Mouse (Mus musculus) urinary bladder, postnatal 25 days (tissue): ENCODE data around the gene Morc1.

Source experiments
- DNase-seq: peaks from one replicate; pipeline ENCODE4 v3.0.0; 2022; ENCODE audit warnings: low spot score

Morc1 gene

DNA sequence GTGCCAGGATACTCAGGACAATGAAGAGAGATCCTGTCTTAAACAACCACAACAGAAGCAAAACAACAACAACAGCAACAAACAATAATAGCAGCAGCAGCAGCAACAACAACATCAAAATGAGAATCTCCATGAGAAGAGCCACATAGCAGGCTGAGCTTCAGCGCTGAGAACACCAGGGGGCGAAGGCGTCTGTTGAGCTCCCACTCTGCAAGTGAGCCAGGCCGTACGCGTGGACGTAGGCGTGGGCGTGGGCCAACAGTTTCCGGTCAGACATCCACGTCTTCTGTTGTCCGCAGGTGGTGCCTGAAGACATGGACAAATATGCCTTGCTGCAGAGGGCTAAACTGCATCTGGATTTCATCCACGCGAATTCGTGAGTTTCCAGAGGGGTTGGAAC lies at the start of gene Morc1:
Gene Morc1, plus strand, starts transcription at position 211 of the 400 bp plus-strand sequence.
- no peak for DNase-seq

DNA sequence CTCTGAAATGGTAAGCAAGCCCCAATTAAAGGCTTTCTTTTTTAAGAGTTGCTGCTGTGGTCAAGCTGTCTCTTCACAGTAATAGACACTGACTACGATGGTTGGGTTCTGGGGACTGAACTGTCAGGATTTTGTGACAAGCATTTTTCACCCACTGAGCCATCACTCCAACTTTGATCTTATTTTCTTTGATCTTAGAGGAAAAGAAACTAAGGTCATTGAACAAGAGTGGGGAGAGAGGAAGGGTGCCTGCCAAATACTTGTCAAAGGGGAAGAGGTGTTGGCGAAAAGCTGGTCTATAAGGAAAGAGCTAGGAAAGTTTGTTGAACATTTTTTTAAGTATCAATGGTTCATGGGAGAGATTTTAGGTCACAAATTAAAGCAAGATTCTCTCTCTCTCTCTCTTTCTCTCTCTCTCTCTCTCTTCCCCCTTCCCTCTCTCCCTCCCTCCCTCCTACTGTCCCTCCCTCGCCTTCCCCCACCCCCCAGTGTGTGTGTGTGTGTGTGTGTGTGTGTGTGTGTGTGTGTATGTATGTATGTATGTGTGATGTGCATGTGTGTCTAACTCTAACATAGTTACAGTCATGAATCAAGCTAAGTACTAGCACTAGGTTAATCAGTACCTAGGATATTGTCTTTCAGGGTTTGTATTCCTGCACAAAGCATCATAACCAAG lies 47.3 kb upstream of the Morc1 start:
- DNase-seq = no peak

DNA sequence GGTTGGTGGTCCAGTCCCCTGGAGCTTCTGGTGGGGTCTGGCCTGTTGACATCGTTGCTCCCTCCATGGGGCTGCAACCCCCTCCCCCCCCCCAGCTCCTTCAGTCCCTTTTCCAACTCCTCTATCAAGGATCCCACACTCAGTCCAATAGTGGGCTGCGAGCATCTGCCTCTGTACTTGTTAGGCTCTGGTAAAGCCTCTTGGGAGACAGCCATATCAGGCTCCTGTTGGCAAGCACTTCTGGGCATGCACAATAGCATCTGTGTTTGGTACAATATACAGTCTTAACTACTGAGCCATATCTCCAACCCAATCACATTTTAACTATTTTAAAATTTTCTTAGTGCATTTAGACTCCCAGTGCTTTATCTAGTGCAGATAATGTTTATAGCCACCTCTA lies 44.1 kb upstream of the Morc1 start:
- DNase-seq = no peak

DNA sequence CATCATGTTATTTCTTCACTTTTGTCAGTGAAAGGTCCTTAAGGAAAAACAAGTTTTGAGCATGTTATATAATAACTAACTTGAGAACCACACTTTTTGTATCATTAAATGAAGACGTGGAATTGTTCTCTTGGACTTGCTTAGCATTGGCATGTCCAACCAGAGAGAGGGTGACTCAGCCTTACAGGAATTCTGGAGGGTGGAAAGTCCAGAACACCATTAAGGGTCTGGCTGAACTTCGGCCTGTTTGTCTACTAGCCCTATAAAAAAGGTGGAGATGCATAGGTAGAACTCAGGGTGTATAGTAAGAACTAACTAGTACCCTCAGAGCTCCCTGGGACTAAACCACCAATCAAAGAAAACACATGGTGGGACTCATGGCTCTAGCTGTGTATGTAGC lies 35.8 kb upstream of the Morc1 start:
- DNase-seq = no peak

DNA sequence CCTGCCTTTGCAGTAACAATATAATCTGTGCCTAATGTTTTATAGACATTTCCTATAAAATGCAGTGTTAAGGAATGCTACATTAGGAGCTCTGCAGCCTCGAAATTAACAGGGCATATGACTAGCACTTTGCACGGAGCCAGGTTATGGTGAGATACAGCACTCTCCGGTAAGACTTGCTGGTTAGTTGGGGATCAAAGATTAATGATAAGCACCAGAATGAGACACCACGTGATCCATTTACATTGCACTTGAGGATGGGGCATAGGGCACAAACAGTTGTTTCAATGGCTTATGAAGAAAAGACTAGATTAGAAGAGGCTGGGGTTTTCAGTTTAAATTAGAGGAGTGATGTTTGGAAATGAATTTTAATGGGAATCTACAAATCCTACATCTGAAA lies 28.1 kb upstream of the Morc1 start:
- DNase-seq = no peak

DNA sequence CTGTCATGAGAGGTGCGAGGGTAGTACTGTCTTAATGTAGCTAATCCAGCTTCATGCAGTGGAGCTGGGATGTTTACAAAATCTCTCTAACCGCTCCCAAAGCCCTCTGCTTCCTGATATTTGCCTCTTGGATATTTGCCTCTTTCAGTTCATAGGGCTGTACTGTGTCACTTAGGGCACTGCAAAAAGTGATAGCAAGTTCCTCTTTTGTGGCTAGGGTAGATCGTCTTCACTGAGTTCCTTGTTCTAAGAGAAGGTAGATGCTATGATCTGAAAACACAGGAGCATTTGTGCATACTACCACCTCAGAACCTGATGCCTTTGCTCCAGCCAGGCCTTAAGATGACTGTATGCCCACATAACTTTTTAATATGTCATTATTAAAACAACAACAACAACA lies 27.6 kb upstream of the Morc1 start:
- no peak for DNase-seq

DNA sequence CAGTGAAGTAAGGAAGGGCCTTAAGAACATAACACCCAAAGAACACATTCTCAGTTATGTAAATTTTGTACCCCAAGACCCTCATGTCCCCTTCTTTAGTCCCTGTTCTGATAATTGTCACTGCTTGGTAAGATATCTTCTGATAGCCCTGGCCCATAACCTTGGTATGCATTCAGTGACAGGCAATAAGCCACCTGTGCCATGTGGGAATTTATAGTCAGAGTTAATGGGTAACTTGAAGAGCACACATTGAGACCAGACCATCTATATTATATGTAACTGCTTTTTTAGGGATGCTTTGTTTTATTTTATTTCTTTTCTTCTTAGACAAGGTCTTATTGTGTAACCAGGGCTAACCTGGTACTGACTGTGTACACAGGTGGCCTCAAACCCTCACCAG lies 27.0 kb upstream of the Morc1 start:
- DNase-seq = no peak

DNA sequence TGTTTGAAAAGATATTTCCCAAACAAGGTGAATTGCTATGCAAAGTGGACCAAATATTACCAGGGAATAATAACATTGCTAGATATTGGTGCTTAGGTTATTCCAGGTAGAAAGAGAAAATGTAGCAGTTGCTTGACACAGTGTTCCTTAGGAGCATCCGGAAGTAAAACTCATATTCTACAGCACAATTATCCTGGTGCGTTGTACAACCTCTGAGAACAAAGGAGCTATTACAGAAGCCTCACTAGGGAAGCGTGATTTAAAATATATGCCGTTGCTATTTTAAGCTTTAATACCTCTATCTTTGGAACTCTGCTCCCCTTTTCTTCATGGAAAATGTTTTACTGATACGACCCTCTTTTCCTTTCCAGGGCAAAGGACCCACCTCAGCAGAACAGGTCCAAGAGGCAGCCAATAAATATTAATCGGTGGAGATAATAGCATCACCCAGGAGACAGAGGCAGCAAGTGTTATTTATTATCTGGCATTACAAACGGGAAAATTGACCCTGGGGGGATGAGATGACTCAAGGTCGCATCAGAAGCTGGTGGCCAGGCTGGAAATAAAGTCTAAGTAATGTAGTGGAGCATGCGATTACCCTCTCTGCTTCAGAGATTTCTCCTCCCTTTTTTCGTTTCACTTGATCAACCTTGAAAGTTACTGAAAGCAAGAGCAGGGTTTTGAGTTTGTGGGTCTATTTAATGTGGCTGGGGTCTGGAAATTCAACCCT lies 25.2 kb upstream of the Morc1 start:
- no peak for DNase-seq

DNA sequence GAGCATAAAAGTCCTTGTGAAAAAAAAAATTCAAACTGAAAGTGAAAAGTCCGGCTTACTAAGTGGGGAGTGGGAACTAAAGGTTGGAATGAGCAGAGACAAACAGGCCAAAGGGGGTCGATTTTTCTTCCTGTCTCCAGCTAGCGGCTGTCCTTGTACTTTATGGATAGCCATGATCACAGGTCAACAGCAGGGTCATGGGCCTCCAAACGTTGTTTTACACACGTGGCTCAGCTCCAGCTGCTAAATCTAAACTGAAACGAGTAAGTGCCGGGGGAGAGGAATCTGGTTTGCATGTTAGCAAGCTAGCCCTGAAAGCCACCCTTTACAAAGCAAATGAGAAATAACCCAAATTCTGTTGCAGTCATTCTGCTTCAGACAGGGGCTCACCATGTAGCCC lies 21.5 kb upstream of the Morc1 start:
- DNase-seq = no peak

DNA sequence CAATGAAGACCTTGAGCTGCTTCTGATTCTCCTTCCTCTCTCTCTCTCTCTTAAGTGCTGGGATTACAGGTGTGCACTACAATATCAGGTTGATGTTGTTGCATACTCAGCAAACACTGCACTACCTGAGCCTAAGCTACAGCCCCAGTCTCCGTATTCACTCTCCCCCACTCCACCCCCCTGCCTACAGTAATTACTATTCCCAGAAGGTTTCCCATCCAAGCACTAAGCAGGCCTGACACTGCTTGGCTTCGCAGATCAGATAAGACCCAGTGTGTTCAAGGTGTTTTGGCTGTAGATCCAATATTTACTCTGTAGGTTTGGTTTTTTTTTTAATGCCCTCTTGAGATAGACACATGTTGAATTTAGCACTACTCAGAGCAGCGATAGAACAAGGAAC lies 20.9 kb upstream of the Morc1 start:
- no peak for DNase-seq

DNA sequence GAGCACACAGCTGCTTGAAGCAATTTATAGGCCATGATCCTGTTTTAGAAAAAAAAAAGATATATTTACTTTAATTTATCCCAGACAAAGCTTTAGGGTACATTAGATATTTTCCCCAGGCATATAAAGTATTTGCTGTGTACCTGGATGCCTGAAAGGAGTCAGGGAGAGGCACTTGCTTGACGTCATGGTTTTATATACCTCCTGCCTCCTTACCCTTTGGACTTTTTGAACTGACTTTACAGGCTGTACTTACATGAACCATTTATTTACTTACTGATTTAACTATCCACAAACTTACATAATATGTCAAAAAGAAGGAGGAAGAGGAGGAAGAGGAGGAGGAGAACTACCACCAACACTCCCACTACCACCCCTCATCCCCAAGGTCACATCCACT lies 18.8 kb upstream of the Morc1 start, which contains the start of gene Gm5485:
Gene Gm5485, minus strand, starts transcription at position 171 of the 400 bp plus-strand sequence.
- DNase-seq = no peak

DNA sequence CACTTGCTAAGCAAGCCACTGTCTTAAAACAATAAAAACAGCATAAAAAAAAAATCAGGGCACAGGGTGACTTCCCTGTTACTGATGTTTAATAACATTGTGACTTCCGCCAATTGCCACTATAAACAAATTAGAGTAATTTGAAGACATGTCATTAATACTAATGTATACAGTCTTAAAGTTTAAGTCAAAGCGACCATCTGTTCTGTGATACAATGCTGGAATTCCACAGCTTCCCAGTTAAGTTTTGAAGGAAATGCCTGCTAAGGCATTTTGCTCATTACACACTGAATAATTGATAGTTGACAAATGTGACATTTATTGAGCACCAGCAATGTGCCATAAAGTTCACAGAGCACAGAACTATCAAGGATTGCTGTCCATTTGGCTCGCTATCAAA lies 12.5 kb upstream of the Morc1 start:
- no peak for DNase-seq

DNA sequence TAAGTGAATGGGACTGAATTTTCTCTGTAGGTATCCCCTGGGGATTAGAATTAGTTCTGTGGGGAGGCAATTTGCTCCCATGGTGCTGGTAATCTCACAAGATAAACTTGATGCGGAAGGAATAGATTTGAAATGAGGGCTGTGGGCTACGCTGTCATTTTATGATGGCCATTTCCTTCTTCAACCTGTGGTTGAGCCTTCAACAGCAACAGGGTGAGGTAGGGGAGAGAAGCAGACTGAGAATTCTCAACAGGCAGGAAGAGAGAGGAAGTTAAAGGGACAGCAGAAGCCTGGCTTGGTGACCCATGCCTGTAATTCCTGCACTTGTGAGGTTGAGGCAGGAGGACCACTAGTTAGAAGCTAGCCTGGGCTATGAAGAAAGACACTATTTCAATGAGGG lies 12.0 kb upstream of the Morc1 start:
- DNase-seq = no peak

DNA sequence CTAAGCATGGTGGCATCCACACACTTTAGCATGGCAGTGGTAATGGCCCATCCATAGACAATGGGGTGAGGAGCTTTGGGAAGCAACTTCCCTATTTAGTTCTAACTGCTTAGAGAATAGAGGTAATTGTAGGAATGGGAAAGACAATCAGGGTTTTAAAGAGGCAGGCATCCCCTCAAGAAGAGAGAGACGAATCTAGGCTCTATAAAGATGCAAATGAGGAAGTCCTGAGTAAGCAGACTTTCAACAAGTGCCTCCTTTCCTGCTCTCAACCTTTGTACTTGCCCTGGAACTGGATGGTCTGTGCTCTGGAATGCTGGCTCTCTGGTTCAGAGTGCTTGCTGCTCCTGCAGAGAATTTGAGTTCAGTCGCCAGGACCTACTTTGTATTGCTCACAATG lies 8.5 kb upstream of the Morc1 start:
- no peak for DNase-seq

DNA sequence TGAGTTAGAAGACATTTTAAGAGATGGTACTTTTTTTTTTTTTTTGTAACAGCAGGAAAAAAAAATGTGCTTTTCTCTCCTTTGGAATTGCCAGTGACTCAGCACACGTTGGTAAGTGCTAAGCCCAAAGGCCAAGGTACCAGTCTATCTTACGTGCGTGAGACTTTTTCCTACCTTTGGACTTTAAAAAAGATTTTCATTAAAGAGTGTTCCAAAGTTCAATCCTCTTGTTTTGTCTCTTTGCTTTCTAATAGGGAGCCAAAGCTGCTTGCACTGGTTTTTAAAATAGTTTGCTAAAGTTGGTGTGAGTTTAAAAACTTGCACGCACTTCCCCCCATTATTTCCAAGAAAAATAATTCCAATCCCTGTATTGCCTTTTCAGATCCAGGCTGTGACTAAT lies 7.0 kb upstream of the Morc1 start:
- no peak for DNase-seq

DNA sequence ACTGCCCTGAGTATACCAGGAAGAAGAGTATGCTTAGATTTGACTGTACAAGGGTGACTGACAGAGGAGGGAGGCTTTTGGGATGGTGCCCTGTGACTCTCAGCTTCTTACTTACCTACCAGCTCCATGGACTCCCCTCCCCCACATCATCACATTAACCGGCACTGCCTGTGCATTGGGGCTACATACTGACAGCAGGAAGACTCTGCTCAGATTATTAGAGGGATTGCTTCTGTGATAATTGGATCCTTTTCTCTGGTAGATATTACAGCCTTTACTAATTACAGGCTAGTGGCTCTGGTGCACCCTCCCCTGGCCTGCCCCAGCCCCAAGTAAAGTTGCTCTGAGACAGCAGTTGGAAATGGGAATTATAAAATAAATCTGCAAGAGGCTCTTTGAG lies 1.6 kb upstream of the Morc1 start:
- no peak for DNase-seq

DNA sequence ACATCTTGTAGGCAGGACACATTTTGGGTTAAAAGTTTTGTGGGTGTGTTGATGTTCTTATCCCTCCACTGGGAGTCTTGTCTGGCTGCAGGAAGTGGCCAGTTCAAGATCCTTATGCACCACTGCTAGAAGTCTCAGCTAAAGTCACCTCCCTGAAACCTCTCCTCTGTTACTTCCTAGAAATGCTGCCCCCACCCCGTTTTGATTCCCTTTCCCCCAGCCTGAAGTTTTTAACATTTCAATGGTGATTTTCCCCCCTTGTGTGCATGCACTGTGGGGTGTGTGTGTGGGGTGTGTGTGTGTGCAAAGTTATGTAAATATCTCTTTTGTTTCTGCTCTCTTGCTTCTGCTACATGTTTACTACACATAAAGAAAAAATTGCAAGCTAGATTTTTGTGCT lies 4.4 kb downstream of the Morc1 start:
- DNase-seq = no peak

DNA sequence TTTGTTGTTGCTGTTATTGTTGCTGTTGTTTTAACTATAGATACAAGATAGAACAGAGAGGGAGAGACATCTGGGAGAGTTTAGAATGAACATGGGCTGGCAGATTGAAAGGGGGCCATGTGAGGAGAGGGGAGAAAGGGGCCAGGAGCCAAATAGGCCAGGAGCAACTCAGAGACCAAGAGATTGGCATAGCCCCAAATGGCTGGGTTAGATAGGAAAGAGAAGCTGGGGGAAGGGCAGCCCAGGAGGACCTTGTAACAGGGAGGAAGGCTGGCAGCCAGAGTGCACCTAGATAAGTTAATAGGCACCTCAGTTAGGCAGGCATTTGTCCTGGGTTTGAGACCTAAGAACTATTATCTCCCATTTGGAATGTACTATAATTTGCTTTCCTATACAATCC lies 6.4 kb downstream of the Morc1 start:
- no peak for DNase-seq

DNA sequence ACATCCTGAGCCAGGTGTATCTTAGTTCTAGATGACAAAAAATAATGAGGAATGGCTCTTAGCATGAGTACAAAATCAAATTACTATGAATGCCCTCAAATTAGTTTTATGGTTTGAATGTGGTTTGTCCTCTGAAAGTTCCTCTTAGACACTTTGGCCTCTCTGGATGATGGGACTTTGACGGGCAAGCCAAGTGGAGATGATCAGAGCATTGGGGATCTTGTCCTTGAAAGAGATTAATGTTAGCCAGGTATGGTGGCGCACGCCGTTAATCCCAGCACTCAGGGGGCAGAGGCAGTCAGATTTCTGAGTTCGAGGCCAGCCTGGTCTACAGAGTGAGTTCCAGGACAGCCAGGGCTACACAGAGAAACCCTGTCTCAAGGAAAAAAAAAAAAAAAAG lies 13.6 kb downstream of the Morc1 start:
- no peak for DNase-seq

DNA sequence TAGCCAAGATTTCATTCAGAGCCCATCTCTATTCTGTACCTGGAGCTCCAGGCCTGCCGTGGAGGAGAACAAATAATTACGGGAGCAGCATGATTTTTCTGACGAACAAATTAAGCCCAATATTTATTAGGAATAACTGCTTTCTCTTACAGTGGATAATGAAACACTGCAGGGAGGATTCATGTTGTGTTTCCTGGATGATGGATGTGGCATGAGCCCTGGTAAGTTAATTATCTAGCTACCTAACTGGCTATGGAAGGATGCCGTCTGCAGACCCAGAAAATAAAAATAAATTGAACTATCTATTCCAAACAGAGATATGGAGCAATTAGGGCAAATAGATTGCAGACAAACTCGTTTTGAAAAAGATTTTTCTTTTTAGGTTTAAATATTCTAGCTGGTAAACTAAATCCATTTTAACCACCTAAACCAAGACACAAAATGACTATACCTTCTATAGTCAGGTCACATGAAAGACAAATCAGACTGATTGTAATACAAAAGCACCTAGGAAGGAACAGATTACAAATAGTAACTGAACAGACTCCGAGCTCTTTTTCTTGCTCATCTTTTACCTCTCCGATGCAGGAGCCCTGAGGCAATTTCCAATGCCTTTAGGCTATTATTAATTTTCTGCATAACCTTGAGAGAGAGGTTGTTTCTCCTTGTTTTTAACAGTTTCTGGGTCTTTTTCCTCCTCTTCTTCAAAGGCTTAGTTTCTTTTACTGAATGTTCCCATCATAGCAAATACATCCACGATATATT lies 15.3 kb downstream of the Morc1 start:
- no peak for DNase-seq

DNA sequence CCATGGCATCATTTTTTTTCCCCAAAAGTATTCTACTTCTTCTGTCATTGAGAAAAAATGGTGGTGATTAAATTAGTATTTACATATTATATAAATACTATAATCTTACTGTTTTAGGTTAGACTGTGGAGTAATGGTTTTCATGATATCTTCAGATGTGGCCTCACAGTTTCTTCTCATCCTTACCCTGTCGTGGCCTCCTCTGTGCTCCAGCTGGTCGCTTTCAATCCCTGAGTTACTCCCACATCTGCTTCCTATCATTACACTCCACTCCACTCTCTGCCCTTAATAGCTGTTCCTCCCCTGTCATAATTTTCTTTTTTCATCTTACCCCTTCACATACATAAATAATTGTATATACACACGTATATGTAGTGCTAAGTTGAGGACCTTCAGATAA lies 22.2 kb downstream of the Morc1 start:
- DNase-seq = no peak

DNA sequence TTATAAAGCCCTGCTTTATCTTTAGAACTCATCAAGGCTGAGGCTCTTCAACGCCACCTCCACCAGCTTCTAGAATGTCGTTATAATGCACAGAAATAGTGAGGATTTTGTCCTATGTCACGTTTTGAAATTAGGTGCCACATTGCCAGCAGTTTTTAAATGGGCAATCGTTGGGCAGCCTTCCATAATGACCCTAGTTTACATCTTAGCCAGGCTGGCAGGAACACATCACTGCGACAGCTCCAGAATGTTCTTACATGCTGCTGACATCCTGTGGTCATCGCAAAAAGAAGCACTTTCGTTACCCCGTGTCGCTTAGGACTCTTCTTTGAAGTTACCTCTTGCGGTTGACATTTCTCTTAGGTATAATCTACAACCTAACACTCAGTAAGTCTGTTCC lies 42.4 kb downstream of the Morc1 start:
- DNase-seq = no peak
